In genomic region chr1:154076684-154077475, GRCm38 (mm10) we compare ENCODE assay signal across 14 mouse cellular contexts.
DNase-seq lines count a peak whose midpoint lies in the region; TF ChIP-seq lines count a peak whose summit lies in the region.
"Had no signal": no experiment of that assay in that cellular context is flagged by ENCODE, and none has a peak within 500 bp of the region (broad histone marks: within the 10 kb centered on the region; RNA-seq: fewer than 3 reads in every experiment).

No protein-coding gene starts in this region.

- no peaks in the 10 kb centered on the region for H3K9me3 ChIP-seq in CH12.LX (replicated peaks; ENCODE audit: low read length)
- H3K9me3 ChIP-seq: G1E; limb, embryonic 12.5 days had no signal

- TF ChIP-seq CTCF in CH12.LX (conservative IDR thresholded peaks at IDR 0.05 in 1 of 2, IDR thresholded peaks at IDR 0.05 in 1 of 2; ENCODE audit: low read depth in 2 of 2, low read length in 2 of 2) = peak; percentile 67 to 94

- TF ChIP-seq RAD21 in CH12.LX (IDR thresholded peaks at IDR 0.05; ENCODE audit: low read depth, low read length) = peak; percentile 86

- no peaks in the 10 kb centered on the region for H3K27me3 ChIP-seq in CH12.LX (replicated peaks)
- H3K27me3 ChIP-seq: limb, embryonic 12.5 days had no signal

- no peak overlapping the region for H3K27ac ChIP-seq in CH12.LX (ENCODE audit: insufficient read depth, low read depth)
- H3K27ac ChIP-seq: limb, embryonic 12.5 days had no signal

- TF ChIP-seq POLR2A in CH12.LX (IDR thresholded peaks at IDR 0.05; ENCODE audit: low read depth, low read length) = no peak

- peak; percentile 32 for DNase-seq in embryo, embryonic 10.5 days (ENCODE audit: low spot score)
- no peak for DNase-seq in embryo, embryonic 9.5 days (ENCODE audit: extremely low spot score)
- peak; percentile 27 for DNase-seq in left cerebral cortex, adult 11 months (ENCODE audit: low spot score)
- DNase-seq in left cerebral cortex, adult 9 months (ENCODE audit: low spot score in 2 of 2) = no peak
- DNase-seq in CH12.LX (ENCODE audit: extremely low read depth) = peak; percentile 36
- peak; percentile 19 for DNase-seq in induced T-regulatory cell, adult 2 months (ENCODE audit: low read depth)
- DNase-seq in urinary bladder, adult 2 months (ENCODE audit: low spot score) = no peak
- DNase-seq in spleen, postnatal 10 days (ENCODE audit: low spot score in 2 of 2) = no peak
- DNase-seq: gastrocnemius, postnatal 36 days; kidney, adult 11 months; right cerebral cortex, postnatal 4 days had no signal

- in situ Hi-C loops in CH12.LX (cut with MboI; ENCODE audit: low pct_ligation_motif_present, low pct_unique_long_range_greater_than_20kb, low sequenced_read_pairs) = loop anchor here (5.0 to 10.0 kb wide), 2 partner anchors 45 to 108 kb away; no protein-coding TSS in a partner anchor

- TF ChIP-seq EP300 in CH12.LX (IDR thresholded peaks at IDR 0.05; ENCODE audit: low read length) = no peak

- no peaks in the 10 kb centered on the region for H3K36me3 ChIP-seq in CH12.LX (replicated peaks in 1 of 2; ENCODE audit: control insufficient read depth in 1 of 2, insufficient read depth in 1 of 2, low read length in 1 of 2)
- H3K36me3 ChIP-seq: G1E; limb, embryonic 12.5 days had no signal

- no peak overlapping the region for H3K4me3 ChIP-seq in CH12.LX (replicated peaks in 1 of 3; ENCODE audit: low read depth in 2 of 3, low read length in 2 of 3, poor library complexity in 1 of 3)
- H3K4me3 ChIP-seq: limb, embryonic 12.5 days; myocyte had no signal

- no peaks in the 10 kb centered on the region for H3K79me2 ChIP-seq in CH12.LX (replicated peaks; ENCODE audit: control insufficient read depth, extremely low read depth, insufficient read depth, poor library complexity, severe bottlenecking)

- H3K9ac ChIP-seq in CH12.LX (ENCODE audit: insufficient read depth, low read depth) = no peak overlapping the region
- H3K9ac ChIP-seq: limb, embryonic 12.5 days had no signal

- H3K4me1 ChIP-seq in CH12.LX (ENCODE audit: control insufficient read depth in 1 of 2, insufficient read depth in 2 of 2) = peaks cover 0 to 22% of the 10 kb centered on the region in 2 experiments; a peak in 2 of 4 replicates
- H3K4me1 ChIP-seq: limb, embryonic 12.5 days had no signal

- dilution Hi-C loops in CH12.LX (cut with MboI; ENCODE audit: extremely low pct_ligation_motif_present, extremely low pct_unique_long_range_greater_than_20kb, low sequenced_read_pairs) = no loop called here

- H3K4me2 ChIP-seq in CH12.LX (ENCODE audit: insufficient read depth, low read depth, poor library complexity, severe bottlenecking) = peak overlapping the region; percentile 25
- H3K4me2 ChIP-seq: limb, embryonic 12.5 days had no signal

TF ChIP-seq in CH12.LX, 34 proteins besides CTCF, POLR2A, EP300 and RAD21:
- TF ChIP-seq KAT2A (IDR thresholded peaks at IDR 0.05; ENCODE audit: insufficient replicate concordance, low read length) = no peak
- TF ChIP-seq SMC3 (IDR thresholded peaks at IDR 0.05; ENCODE audit: low read depth, low read length) = peak; percentile 95
- TF ChIP-seq TCF12 (IDR thresholded peaks at IDR 0.05; ENCODE audit: low read depth, low read length) = no peak
- no peak for TF ChIP-seq SIN3A (IDR thresholded peaks at IDR 0.05; ENCODE audit: low read length)
- no peak for TF ChIP-seq PAX5 (IDR thresholded peaks at IDR 0.05; ENCODE audit: low read length)
- TF ChIP-seq MAFK (IDR thresholded peaks at IDR 0.05; ENCODE audit: insufficient replicate concordance, low read length) = no peak
- TF ChIP-seq GABPA (IDR thresholded peaks at IDR 0.05; ENCODE audit: insufficient replicate concordance, low read depth, low read length) = no peak
- 0 out of 2 replicates have a peak, but pooled peaks have one; percentile 17 for TF ChIP-seq IRF4 (IDR thresholded peaks at IDR 0.05; ENCODE audit: low read depth, low read length)
- no peak for TF ChIP-seq BHLHE40 (IDR thresholded peaks at IDR 0.05; ENCODE audit: low read depth, low read length)
- no peak for TF ChIP-seq MXI1 (IDR thresholded peaks at IDR 0.05; ENCODE audit: low read depth, low read length)
- TF ChIP-seq NRF1 (IDR thresholded peaks at IDR 0.05; ENCODE audit: low read depth, low read length) = no peak
- TF ChIP-seq ZKSCAN1 (IDR thresholded peaks at IDR 0.05; ENCODE audit: borderline replicate concordance, low read depth, low read length) = no peak
- TF ChIP-seq ETS1 (conservative IDR thresholded peaks at IDR 0.05; ENCODE audit: low read depth, low read length) = no peak
- TF ChIP-seq ZC3H11A (IDR thresholded peaks at IDR 0.05; ENCODE audit: low read depth, low read length) = peak; percentile 87

Comparison
In these comparisons a context has a peak if more than half of its experiments do, and no peak if none do; other contexts are left out.
1. DNase-seq: peak in embryo, embryonic 10.5 days (single experiment), left cerebral cortex, adult 11 months (single experiment), CH12.LX (single experiment) and induced T-regulatory cell, adult 2 months (single experiment); none in embryo, embryonic 9.5 days (single experiment), left cerebral cortex, adult 9 months (0 of 2), urinary bladder, adult 2 months (single experiment) and spleen, postnatal 10 days (0 of 2).